Mouse (Mus musculus) midbrain, embryonic 11.5 days (tissue): Measurements from ENCODE around the gene Kiss1r. TPM values are rescaled to one million over a fixed set of nuclear protein-coding genes. Genes with fewer than 3 reads are reported as not detected.

Experiments
- ATAC-seq: fragments of 200-750 bp; cut with Nextera tagmentation; 2 replicates; pipeline ENCODE4 v1.8.0; 2017; ENCODE audit warnings: moderate TSS enrichment, moderate library complexity; ENCODE audit not compliant: low FRiP score
- DNase-seq: peaks from one replicate; pipeline ENCODE4 v3.0.0; 2015; ENCODE audit warnings: low spot score; ENCODE audit errors: missing footprints
- H3K27ac ChIP-seq: fragments of 300-500 bp; sonication (generic); 2 replicates; pipeline ENCODE4 v1.5.1; 2014; ENCODE audit warnings: low read depth, low read length
- H3K27me3 ChIP-seq: fragments of 300-500 bp; sonication (generic); 2 replicates; pipeline ENCODE4 v1.6.1; 2014; ENCODE audit warnings: mild to moderate bottlenecking, low read length, moderate library complexity, mixed read lengths; ENCODE audit not compliant: control insufficient read depth, insufficient read depth
- H3K36me3 ChIP-seq: fragments of 300-500 bp; sonication (generic); 2 replicates; pipeline ENCODE4 v1.6.1; 2014; ENCODE audit warnings: mild to moderate bottlenecking, low read length, moderate library complexity, mixed read lengths; ENCODE audit not compliant: control insufficient read depth, insufficient read depth
- H3K4me1 ChIP-seq: fragments of 300-500 bp; sonication (generic); 2 replicates; pipeline ENCODE4 v1.6.1; 2014; ENCODE audit warnings: low read length; ENCODE audit not compliant: control insufficient read depth, insufficient read depth
- H3K4me2 ChIP-seq: fragments of 300-500 bp; sonication (generic); 2 replicates; pipeline ENCODE4 v1.6.1; 2014; ENCODE audit warnings: mild to moderate bottlenecking, moderate library complexity
- H3K4me3 ChIP-seq: fragments of 300-500 bp; sonication (generic); 2 replicates; pipeline ENCODE4 v1.5.1; 2014; ENCODE audit warnings: low read depth, low read length
- H3K9ac ChIP-seq: fragments of 300-500 bp; sonication (generic); 2 replicates; pipeline ENCODE4 v1.6.1; 2014; ENCODE audit warnings: low read length
- H3K9me3 ChIP-seq: fragments of 300-500 bp; sonication (generic); 2 replicates; pipeline ENCODE4 v1.6.1; 2016; ENCODE audit warnings: low read length; ENCODE audit not compliant: control insufficient read depth
- WGBS: fragments of 180-500 bp; shearing (Covaris S2); extraction: QIAGEN DNeasy Blood & Tissue Kit; methylation state at CpG from one replicate; pipeline ENCODE4 v1.1.7; 2014; 5-methylcytosine and 5-hydroxymethylcytosine counted together
- polyA plus RNA-seq: library from polyadenylated mRNA; unstranded; fragments of >200 nt; fragmentation: Nextera tagmentation; extraction: Ambion mirVana; gene quantifications from 2 replicates; pipeline ENCODE4 v1.2.1, GENCODE M21; 2014

The Kiss1r gene
- 0.34 and 0.61 TPM in 2 replicates for polyA plus RNA-seq

DNA sequence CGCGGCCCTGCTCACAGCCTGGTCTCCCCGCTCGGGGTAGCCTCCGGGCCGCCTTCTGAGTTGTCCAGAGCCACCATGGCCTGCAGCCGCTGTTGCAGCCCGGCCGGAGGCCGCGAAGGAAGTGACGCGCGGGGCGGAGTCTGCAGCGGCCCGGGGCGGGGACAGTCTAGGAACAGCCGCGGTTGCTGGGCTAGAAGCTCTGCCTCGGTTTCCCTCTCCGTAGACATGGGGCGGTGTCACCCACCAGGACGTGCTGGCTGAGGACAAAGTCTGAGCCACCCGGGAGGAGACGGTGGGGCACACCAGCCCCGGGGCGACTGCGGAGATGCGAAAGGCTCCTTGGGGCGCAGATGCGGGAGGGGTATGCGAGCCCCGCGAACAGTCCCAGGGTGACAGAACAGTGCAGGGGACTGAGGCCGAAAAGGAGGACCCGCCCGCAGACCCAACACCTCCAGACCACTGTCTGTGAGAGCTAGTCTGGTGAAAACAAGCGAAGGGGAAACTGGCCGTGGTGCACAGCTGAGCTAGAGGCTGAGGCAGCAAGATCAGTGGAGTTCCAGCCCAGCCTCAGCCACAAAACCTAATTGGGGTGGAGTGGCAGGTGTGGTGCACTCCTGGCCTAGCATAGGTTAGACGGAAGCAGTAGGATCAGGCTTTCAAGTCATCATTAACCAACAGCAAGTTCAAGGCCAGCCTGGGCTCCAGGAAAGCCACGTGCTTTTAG lies at the start of gene Kiss1r:
TSS of gene Kiss1r (plus strand) at position 164 of the 724 bp plus-strand sequence.
- Histone ChIP-seq H3K4me2 (peak within 1 kb of the TSS; percentile 94), H3K4me1 (peaks cover 33% of the 10 kb centered on the region), H3K9me3 (no peaks in the 10 kb centered on the region), H3K27me3 (peaks cover 48% of the 10 kb centered on the region), H3K27ac (0 out of 2 replicates have a peak within 1 kb of the TSS, but pooled peaks have one; percentile 35), H3K36me3 (no peaks in the 10 kb centered on the region), H3K4me3 (peak within 1 kb of the TSS; percentile 72), H3K9ac (peak within 1 kb of the TSS; percentile 92)
- WGBS, result 3% methylated on average over 39 of the region's 42 CpGs
- peak; percentile 86 for ATAC-seq
- peak; percentile 98 for DNase-seq

DNA sequence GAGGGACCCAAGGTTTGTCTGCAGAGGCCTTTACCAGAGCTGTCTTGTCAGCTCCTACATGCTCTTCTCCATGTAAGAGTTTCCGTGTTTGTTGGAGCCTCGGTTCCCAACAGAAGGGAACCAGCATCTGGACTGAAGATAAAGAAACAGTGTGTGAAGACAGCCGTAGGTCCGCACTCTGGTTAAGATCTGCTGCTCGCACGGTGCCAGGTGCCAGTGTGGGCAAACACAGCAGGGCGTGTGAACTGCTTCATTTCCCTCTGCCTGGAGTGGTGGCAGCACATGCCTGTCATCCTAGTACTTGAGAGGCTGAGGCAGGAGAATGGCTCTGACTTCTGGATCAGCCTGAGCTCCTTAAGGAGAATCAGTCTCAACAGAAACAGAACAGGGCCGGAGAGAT lies 44.9 kb upstream of the Kiss1r start:
- no peak for ATAC-seq
- Histone ChIP-seq H3K27me3 (no peaks in the 10 kb centered on the region), H3K4me1 (peaks cover 13% of the 10 kb centered on the region), H3K36me3 (peaks cover 18% of the 10 kb centered on the region), H3K9ac (no peak overlapping the region), H3K27ac (no peak overlapping the region), H3K4me3 (no peak overlapping the region), H3K4me2 (no peak overlapping the region), H3K9me3 (no peaks in the 10 kb centered on the region)
- 94% methylated on average over 8 of the region's 8 CpGs for WGBS
- no peak for DNase-seq

DNA sequence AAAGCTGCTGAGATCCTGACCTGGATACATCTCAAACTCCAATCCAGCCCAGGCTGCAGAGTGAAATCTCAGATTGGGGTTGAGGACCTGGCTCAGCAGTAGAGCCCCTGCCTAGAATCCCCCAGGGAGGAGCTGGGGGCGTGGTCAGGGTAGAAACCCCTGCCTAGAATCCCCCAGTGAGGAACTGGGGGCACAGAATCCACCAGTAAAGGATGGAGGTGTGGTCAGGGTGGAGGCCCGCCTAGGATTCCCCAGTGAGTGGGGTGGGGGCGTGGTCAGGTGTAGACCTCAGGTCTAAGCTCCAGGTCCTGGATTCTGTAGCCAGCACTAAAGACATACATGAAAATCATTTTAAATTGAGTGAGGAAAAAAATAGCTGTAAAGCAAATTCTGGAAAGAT lies 43.9 kb upstream of the Kiss1r start:
- Histone ChIP-seq H3K27me3 (no peaks in the 10 kb centered on the region), H3K27ac (no peak overlapping the region), H3K9ac (peak overlapping the region; percentile 96), H3K4me3 (peak overlapping the region; percentile 80), H3K4me1 (peaks cover 13% of the 10 kb centered on the region), H3K9me3 (no peaks in the 10 kb centered on the region), H3K36me3 (peaks cover 13% of the 10 kb centered on the region), H3K4me2 (peak overlapping the region; percentile 80)
- ATAC-seq (no peak), DNase-seq (no peak)
- 56% methylated on average over 3 of the region's 3 CpGs for WGBS

DNA sequence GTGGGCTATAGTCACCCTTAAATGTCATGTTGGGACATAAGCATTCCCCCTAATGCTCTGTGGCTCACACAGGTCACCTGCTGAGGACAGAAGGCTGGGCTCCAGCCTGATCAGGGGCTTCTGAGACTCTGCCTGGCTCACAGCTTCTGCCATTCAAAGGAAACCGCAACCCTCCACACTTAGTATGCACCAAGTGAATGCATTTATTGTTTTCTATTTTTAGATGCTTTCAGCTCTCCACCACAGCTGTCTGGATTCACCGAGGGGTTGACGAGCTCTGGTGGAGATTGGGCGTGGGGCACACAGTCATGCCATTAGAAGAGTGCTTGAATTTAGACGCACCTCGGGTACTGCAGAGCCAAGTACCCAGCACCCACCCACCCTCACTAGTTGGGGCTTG lies 43.5 kb upstream of the Kiss1r start:
- H3K27ac ChIP-seq, result no peak overlapping the region
- peak overlapping the region; percentile 80 for H3K4me2 ChIP-seq
- no peaks in the 10 kb centered on the region for H3K27me3 ChIP-seq
- ATAC-seq (no peak), DNase-seq (no peak)
- H3K36me3 ChIP-seq, result peaks cover 13% of the 10 kb centered on the region
- H3K9me3 ChIP-seq, result no peaks in the 10 kb centered on the region
- peak overlapping the region; percentile 96 for H3K9ac ChIP-seq
- peaks cover 13% of the 10 kb centered on the region for H3K4me1 ChIP-seq
- peak overlapping the region; percentile 80 for H3K4me3 ChIP-seq
- WGBS, result 24% methylated on average over 6 of the region's 6 CpGs

DNA sequence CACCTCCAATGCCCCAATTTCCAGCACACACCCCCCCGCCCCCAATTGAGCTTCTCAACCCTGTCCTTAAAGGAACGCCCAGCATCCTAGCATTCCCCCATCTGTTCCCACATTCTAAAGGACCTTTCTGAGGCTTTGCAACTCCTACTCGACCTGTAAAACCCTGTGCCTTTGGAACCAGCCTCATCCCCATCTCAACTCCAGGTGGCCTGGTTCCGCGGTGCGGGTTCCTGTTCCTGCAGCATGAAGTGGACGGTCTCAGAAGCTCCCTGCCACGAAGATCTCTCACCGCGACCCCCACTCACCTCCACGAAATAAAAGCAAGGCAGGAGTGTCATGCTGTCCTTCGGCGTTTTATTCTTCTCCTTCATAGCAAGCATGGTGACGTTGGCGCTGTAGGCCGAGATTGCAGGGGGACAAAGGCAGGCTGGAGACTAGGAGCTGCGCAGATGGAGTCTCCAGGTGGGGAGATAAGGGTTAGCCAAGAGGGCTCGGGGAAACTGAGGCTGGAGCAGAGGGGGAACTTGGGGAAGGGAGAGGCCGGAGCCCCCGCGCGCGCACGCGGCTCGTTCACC lies 43.0 kb upstream of the Kiss1r start:
- Histone ChIP-seq H3K27me3 (no peaks in the 10 kb centered on the region), H3K4me3 (peak overlapping the region; percentile 80), H3K4me2 (peak overlapping the region; percentile 80), H3K9me3 (no peaks in the 10 kb centered on the region), H3K36me3 (peaks cover 13% of the 10 kb centered on the region), H3K9ac (peak overlapping the region; percentile 96), H3K4me1 (peaks cover 13% of the 10 kb centered on the region), H3K27ac (peak overlapping the region; percentile 87)
- WGBS, result 1% methylated on average over 26 of the region's 26 CpGs
- peak; percentile 10; the same call in 1 of the 2 replicates for ATAC-seq
- no peak for DNase-seq

DNA sequence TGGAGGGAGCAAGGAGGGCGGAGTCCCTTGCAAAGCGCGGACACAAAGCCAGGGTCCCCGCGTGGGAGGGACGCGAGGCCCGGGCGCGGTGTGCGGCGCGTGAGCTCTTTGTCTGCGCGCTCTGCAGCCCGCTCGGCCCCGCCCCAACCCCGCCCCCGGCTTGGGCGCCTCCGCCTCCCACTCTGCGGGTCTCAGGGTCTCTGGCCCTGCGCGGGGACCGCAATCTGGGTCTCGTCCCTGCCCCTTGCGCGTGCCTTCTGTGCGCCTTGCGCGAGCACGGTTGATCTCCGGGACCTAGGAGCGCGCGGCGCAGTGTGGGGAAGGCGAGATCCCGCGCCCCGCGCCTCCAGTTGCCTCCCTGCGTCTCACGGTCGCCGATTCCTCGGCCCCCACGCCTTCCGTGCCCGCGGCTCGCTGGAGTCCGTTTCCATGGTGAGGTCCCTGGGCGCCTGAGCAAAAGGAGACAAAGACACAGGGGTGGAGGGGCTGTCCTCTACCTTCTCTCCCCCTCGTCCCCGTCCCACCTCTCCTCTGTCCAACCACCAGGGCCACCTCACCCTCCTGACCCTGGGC lies 42.4 kb upstream of the Kiss1r start, which contains the start of the genes Prtn3 and Plppr3:
TSS of gene Prtn3 (plus strand) at position 187 of the 573 bp plus-strand sequence.
TSS of gene Plppr3 (minus strand) at position 345 of the 573 bp plus-strand sequence.
- Histone ChIP-seq H3K4me1 (peaks cover 13% of the 10 kb centered on the region), H3K27ac (peak within 1 kb of the TSS; percentile 87), H3K4me2 (peak within 1 kb of the TSS; percentile 80), H3K4me3 (peak within 1 kb of the TSS; percentile 80), H3K9me3 (no peaks in the 10 kb centered on the region), H3K9ac (peak within 1 kb of the TSS; percentile 96), H3K36me3 (peaks cover 12% of the 10 kb centered on the region), H3K27me3 (no peaks in the 10 kb centered on the region)
- DNase-seq, result peak; percentile 98
- under 1% methylated on average over 48 of the region's 57 CpGs for WGBS
- peak; percentile 92 for ATAC-seq

DNA sequence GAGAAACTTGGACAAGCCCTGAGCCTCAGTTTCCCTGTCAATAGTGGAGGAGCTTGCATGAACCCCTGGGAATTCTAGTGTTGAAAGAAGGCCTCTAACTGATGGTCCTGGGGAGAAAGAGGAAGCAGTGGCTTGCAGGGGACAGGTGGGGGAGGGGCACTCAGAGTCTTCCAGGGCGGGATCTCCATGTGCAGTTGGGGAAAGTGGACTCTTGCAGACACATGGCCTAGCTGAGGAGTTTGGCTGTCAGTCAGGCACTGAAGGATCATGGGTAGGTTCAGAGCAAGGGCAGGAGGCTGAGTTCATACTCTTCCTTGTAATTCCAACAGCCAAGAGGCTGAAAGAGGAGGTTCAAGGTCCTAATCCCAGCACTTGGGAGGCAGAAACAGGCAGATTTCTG lies 39.6 kb upstream of the Kiss1r start:
- Histone ChIP-seq H3K9ac (no peak overlapping the region), H3K36me3 (0 out of 2 replicates have a peak, but pooled peaks cover 2% of the 10 kb centered on the region), H3K4me1 (peaks cover 17% of the 10 kb centered on the region), H3K27me3 (peaks cover 8% of the 10 kb centered on the region), H3K4me3 (no peak overlapping the region), H3K9me3 (no peaks in the 10 kb centered on the region), H3K4me2 (no peak overlapping the region), H3K27ac (no peak overlapping the region)
- DNase-seq (no peak), ATAC-seq (no peak)
- WGBS, result 37% methylated on average over 1 of the region's 1 CpGs

DNA sequence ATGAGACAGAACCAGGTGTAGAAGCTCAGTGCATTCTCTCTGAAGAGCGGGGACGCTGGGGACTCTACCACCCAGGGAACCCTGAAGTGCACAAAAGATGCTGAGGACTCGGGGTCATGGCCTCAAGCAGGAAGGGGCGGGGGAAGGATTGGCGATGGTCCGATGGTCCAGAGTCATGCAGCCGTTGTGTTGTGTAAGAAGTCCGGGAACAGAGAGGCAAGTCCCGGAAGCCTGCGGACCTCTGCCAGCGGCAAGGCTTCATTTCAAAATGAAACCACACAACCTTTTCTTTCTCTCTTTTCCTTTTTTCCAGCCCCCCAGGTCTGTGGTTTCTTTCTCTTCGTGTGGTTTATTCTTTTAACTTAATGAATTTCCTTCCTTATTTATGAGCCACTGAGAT lies 39.0 kb upstream of the Kiss1r start:
- Histone ChIP-seq H3K27me3 (peaks cover 13% of the 10 kb centered on the region), H3K4me3 (no peak overlapping the region), H3K4me2 (no peak overlapping the region), H3K4me1 (peaks cover 13% of the 10 kb centered on the region), H3K36me3 (0 out of 2 replicates have a peak, but pooled peaks cover 2% of the 10 kb centered on the region), H3K27ac (no peak overlapping the region), H3K9me3 (no peaks in the 10 kb centered on the region), H3K9ac (no peak overlapping the region)
- no peak for DNase-seq
- WGBS, result 40% methylated on average over 12 of the region's 12 CpGs
- no peak for ATAC-seq

DNA sequence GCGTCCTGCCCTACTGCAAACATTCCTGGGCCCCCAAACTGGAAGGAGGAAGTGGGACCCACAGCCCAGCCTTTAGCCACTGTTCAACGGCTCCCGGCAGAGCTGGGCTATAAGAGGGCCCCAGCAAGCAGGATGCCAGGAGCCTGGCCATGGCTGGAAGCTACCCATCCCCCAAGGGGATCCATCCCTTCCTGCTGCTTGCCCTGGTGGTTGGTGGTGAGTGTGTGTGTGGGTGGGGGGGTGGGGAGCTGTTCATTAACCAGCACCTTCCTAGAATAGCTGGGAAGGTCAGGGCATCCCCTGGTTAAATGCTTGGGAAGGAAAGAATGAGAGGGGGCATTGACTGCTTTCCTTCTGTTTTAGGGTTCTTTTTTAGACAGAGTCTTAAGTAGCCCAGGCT lies 37.2 kb upstream of the Kiss1r start:
- Histone ChIP-seq H3K4me3 (no peak overlapping the region), H3K27ac (no peak overlapping the region), H3K9ac (no peak overlapping the region), H3K9me3 (no peaks in the 10 kb centered on the region), H3K4me1 (peaks cover 11% of the 10 kb centered on the region), H3K36me3 (no peaks in the 10 kb centered on the region), H3K4me2 (no peak overlapping the region), H3K27me3 (peaks cover 19% of the 10 kb centered on the region)
- ATAC-seq (no peak), DNase-seq (no peak)
- 48% methylated on average over 3 of the region's 3 CpGs for WGBS
